Mouse (Mus musculus) embryonic fibroblast, embryonic 13.5 days (primary cell): Measurements from ENCODE around the gene Ttc30b.
"Not testable (repeated sequence)": the region's sequence is repeated elsewhere in the genome, so short reads cannot be mapped to it uniquely, and the experiment has no call there.

Experiments
- CTCF ChIP-seq: IDR thresholded peaks from 2 replicates; pipeline ENCODE4 v1.5.1; 2011; ENCODE audit warnings: mild to moderate bottlenecking, control low read depth, low read length, moderate library complexity, borderline replicate concordance; ENCODE audit not compliant: insufficient read depth
- POLR2A ChIP-seq: IDR thresholded peaks from 2 replicates; pipeline ENCODE4 v1.6.1; 2011; ENCODE audit warnings: low read depth, mild to moderate bottlenecking, control low read depth, low read length, moderate library complexity

- not testable (repeated sequence) for TF ChIP-seq CTCF, POLR2A
These were observed 37.7 kb upstream of the Ttc30b start for GRCm38 (mm10) chr2:75976070-75976469.
